Mouse (Mus musculus): ENCODE results near the gene Eml1. TPM values are rescaled to one million over a fixed set of nuclear protein-coding genes. Genes with fewer than 3 reads are reported as not detected.

Gene Eml1
- polyA plus RNA-seq, 1 experiment = 70.6 TPM

- DNase-seq = no peak
- WGBS = 82% methylated on average over 11 of the region's 11 CpGs
- TF ChIP-seq CTCF (IDR thresholded peaks at IDR 0.05; ENCODE audit: insufficient read depth, low read length) (no peak), POLR2A (IDR thresholded peaks at IDR 0.05; ENCODE audit: borderline replicate concordance, extremely low read depth, low read depth, low read length) (no peak)
- Histone ChIP-seq H3K4me3 (replicated peaks; ENCODE audit: extremely low read depth, low read depth, low read length) (no peak overlapping the region), H3K4me1 (ENCODE audit: control insufficient read depth, insufficient read depth, low read length) (peaks cover 14% of the 10 kb centered on the region)
Measured at GRCm38 (mm10) chr12:108444166-108445115, 73.7 kb downstream of the Eml1 start.

GRCm38 (mm10) chr12:108446721-108447120 lies 76.0 kb downstream of the Eml1 start:
- TF ChIP-seq POLR2A (IDR thresholded peaks at IDR 0.05; ENCODE audit: borderline replicate concordance, extremely low read depth, low read depth, low read length) (no peak), CTCF (IDR thresholded peaks at IDR 0.05; ENCODE audit: insufficient read depth, low read length) (no peak)
- WGBS = 67% methylated on average over 2 of the region's 2 CpGs
- peaks cover 18% of the 10 kb centered on the region for H3K4me1 ChIP-seq (ENCODE audit: control insufficient read depth, insufficient read depth, low read length)

GRCm38 (mm10) chr12:108448396-108448795 lies 77.6 kb downstream of the Eml1 start:
- WGBS = 61% methylated on average over 7 of the region's 7 CpGs
- DNase-seq = no peak
- no peak for TF ChIP-seq CTCF (IDR thresholded peaks at IDR 0.05; ENCODE audit: insufficient read depth, low read length)
- TF ChIP-seq POLR2A (IDR thresholded peaks at IDR 0.05; ENCODE audit: borderline replicate concordance, extremely low read depth, low read depth, low read length) = no peak
- Histone ChIP-seq H3K4me1 (ENCODE audit: control insufficient read depth, insufficient read depth, low read length) (peaks cover 13% of the 10 kb centered on the region), H3K4me3 (replicated peaks; ENCODE audit: extremely low read depth, low read depth, low read length) (no peak overlapping the region)

More at GRCm38 (mm10) chr12:108446721-108447120, 76.0 kb downstream of the Eml1 start:
- DNase-seq = no peak
- H3K4me3 ChIP-seq (replicated peaks; ENCODE audit: extremely low read depth, low read depth, low read length) = no peak overlapping the region

DNA sequence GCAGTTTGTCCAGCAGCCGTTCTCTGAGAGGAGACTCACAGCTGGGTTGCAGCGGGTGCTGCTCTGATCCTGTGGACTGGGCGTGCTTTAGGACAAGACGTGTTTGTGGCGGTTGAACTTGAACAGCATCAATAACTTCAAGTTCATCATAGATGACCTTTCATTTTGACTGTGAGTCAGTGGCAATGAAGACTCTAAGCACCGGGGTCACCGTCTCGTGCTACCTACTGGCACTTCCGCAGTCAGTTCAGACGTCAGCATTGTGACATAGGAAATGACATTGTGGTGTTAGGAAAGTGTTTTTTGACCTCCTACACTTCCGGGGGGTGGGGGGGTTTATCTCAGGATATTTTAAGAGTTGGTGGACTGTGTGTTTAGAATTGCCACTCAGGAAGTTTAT lies 79.2 kb downstream of the Eml1 start:
- DNase-seq = no peak
- H3K4me1 ChIP-seq (ENCODE audit: control insufficient read depth, insufficient read depth, low read length) = peaks cover 10% of the 10 kb centered on the region
- 33% methylated on average over 11 of the region's 11 CpGs for WGBS
- TF ChIP-seq POLR2A (IDR thresholded peaks at IDR 0.05; ENCODE audit: borderline replicate concordance, extremely low read depth, low read depth, low read length) (no peak), CTCF (IDR thresholded peaks at IDR 0.05; ENCODE audit: insufficient read depth, low read length) (no peak)
- no peak overlapping the region for H3K4me3 ChIP-seq (replicated peaks; ENCODE audit: extremely low read depth, low read depth, low read length)

DNA sequence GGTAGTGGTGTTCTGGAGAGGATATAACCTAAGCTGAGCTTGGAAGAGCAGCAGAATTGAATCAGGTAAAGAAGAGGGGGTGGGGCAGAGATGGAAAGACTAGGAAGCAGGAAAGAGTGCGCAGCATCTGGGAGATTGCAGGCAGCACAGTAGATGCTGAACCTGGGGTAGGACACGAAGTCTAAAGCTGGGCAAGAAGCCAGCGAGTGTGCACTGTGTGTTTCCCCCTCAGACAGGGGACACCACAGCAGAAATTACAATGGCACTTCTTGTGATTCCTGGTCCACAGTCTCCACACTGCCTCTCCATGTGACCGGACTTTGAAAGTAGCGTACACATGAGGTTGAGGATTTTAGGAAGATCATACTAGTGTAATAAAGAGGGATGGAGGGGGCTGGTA lies 79.8 kb downstream of the Eml1 start:
- Histone ChIP-seq H3K4me3 (replicated peaks; ENCODE audit: extremely low read depth, low read depth, low read length) (no peak overlapping the region), H3K4me1 (ENCODE audit: control insufficient read depth, insufficient read depth, low read length) (peaks cover 10% of the 10 kb centered on the region)
- DNase-seq = no peak
- TF ChIP-seq CTCF (IDR thresholded peaks at IDR 0.05; ENCODE audit: insufficient read depth, low read length) = no peak
- TF ChIP-seq POLR2A (IDR thresholded peaks at IDR 0.05; ENCODE audit: borderline replicate concordance, extremely low read depth, low read depth, low read length) = no peak
- WGBS = 54% methylated on average over 5 of the region's 5 CpGs

GRCm38 (mm10) chr12:108452151-108452874 lies 81.6 kb downstream of the Eml1 start:
- Histone ChIP-seq H3K4me3 (replicated peaks; ENCODE audit: extremely low read depth, low read depth, low read length) (no peak overlapping the region), H3K4me1 (ENCODE audit: control insufficient read depth, insufficient read depth, low read length) (peaks cover 10% of the 10 kb centered on the region)
- WGBS = 54% methylated on average over 16 of the region's 16 CpGs
- TF ChIP-seq POLR2A (IDR thresholded peaks at IDR 0.05; ENCODE audit: borderline replicate concordance, extremely low read depth, low read depth, low read length) (no peak), CTCF (IDR thresholded peaks at IDR 0.05; ENCODE audit: insufficient read depth, low read length) (no peak)
- no peak for DNase-seq

GRCm38 (mm10) chr12:108453561-108454044 lies 82.8 kb downstream of the Eml1 start:
- no peak for DNase-seq
- WGBS = 71% methylated on average over 8 of the region's 8 CpGs
- Histone ChIP-seq H3K4me3 (replicated peaks; ENCODE audit: extremely low read depth, low read depth, low read length) (no peak overlapping the region), H3K4me1 (ENCODE audit: control insufficient read depth, insufficient read depth, low read length) (peaks cover 10% of the 10 kb centered on the region)
- no peak for TF ChIP-seq POLR2A (IDR thresholded peaks at IDR 0.05; ENCODE audit: borderline replicate concordance, extremely low read depth, low read depth, low read length)
- no peak for TF ChIP-seq CTCF (IDR thresholded peaks at IDR 0.05; ENCODE audit: insufficient read depth, low read length)

DNA sequence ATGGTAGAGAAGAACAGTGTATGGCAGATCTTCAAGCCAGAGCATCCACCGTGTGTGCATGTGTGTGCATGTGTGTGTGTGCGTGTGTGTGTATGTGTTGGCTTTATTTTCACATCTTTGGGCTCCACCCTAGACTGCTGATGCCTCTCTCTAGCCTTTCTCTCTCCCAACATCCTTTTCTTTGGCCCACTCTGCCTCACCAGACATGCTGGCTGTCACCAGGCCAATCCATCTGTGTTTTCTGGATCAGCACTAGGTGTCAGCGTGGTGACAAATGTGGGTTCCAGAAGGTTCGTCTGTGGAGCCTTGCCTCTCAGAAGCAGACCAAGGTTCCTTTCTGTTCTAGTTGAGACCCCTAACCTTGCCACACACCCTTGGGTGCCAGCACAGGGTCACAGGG lies 84.2 kb downstream of the Eml1 start:
- DNase-seq = no peak
- WGBS = 65% methylated on average over 4 of the region's 4 CpGs

GRCm38 (mm10) chr12:108472898-108473297 lies 102.1 kb downstream of the Eml1 start:
- WGBS = 94% methylated on average over 1 of the region's 1 CpGs
- Histone ChIP-seq H3K4me3 (replicated peaks; ENCODE audit: extremely low read depth, low read depth, low read length) (no peak overlapping the region), H3K4me1 (ENCODE audit: control insufficient read depth, insufficient read depth, low read length) (no peaks in the 10 kb centered on the region)
- TF ChIP-seq CTCF (IDR thresholded peaks at IDR 0.05; ENCODE audit: insufficient read depth, low read length) (no peak), POLR2A (IDR thresholded peaks at IDR 0.05; ENCODE audit: borderline replicate concordance, extremely low read depth, low read depth, low read length) (no peak)
- no peak for DNase-seq

More for the DNA sequence above, 84.2 kb downstream of the Eml1 start:
- Histone ChIP-seq H3K4me1 (ENCODE audit: control insufficient read depth, insufficient read depth, low read length) (no peaks in the 10 kb centered on the region), H3K4me3 (replicated peaks; ENCODE audit: extremely low read depth, low read depth, low read length) (no peak overlapping the region)
- TF ChIP-seq CTCF (IDR thresholded peaks at IDR 0.05; ENCODE audit: insufficient read depth, low read length) (no peak), POLR2A (IDR thresholded peaks at IDR 0.05; ENCODE audit: borderline replicate concordance, extremely low read depth, low read depth, low read length) (no peak)

All from lung, adult 2 months (tissue).